Mouse (Mus musculus) intestine, postnatal 0 days (tissue): ENCODE results near the gene 3110040N11Rik. TPM values are rescaled to one million over a fixed set of nuclear protein-coding genes. Genes with fewer than 3 reads are reported as not detected.

Experiments used
- ATAC-seq: fragments of 200-750 bp; cut with Nextera tagmentation; 2 replicates; pipeline ENCODE4 v1.8.0; 2017; ENCODE audit warnings: mild to moderate bottlenecking, moderate TSS enrichment, moderate library complexity
- H3K27ac ChIP-seq: fragments of 300-500 bp; sonication (generic); 2 replicates; pipeline ENCODE4 v1.5.1; 2014; ENCODE audit warnings: mild to moderate bottlenecking, low read depth, low read length, moderate library complexity
- H3K27me3 ChIP-seq: fragments of 300-500 bp; sonication (generic); replicated peaks from 2 replicates; pipeline ENCODE4 v1.6.1; 2014; ENCODE audit warnings: low read length, mixed read lengths; ENCODE audit not compliant: control insufficient read depth, insufficient read depth
- H3K36me3 ChIP-seq: fragments of 300-500 bp; sonication (generic); 2 replicates; pipeline ENCODE4 v1.6.1; 2014; ENCODE audit warnings: mild to moderate bottlenecking, moderate library complexity; ENCODE audit not compliant: control insufficient read depth, insufficient read depth
- H3K4me1 ChIP-seq: fragments of 300-500 bp; sonication (generic); replicated peaks from 2 replicates; pipeline ENCODE4 v1.6.1; 2014; ENCODE audit warnings: antibody characterized with exemption, low read length, mixed read lengths; ENCODE audit not compliant: control insufficient read depth, insufficient read depth
- H3K4me2 ChIP-seq: fragments of 300-500 bp; sonication (generic); replicated peaks from 2 replicates; pipeline ENCODE4 v1.6.1; 2014; ENCODE audit warnings: low read depth, mild to moderate bottlenecking, moderate library complexity
- H3K4me3 ChIP-seq: fragments of 300-500 bp; sonication (generic); 2 replicates; pipeline ENCODE4 v1.5.1; 2014; ENCODE audit warnings: low read depth, low read length
- H3K9ac ChIP-seq: fragments of 300-500 bp; sonication (generic); 2 replicates; pipeline ENCODE4 v1.6.1; 2014; ENCODE audit warnings: mild to moderate bottlenecking, low read depth, low read length
- H3K9me3 ChIP-seq: fragments of 300-500 bp; sonication (generic); 2 replicates; pipeline ENCODE4 v1.6.1; 2016; ENCODE audit warnings: mixed run types; ENCODE audit not compliant: control insufficient read depth
- CTCF ChIP-seq: sonication (generic); IDR thresholded peaks from 2 replicates; pipeline ENCODE4 v1.5.1; 2016; ENCODE audit warnings: low read depth, mild to moderate bottlenecking, control low read depth, antibody characterized with exemption, moderate library complexity
- WGBS: fragments of 180-500 bp; shearing (Covaris S2); extraction: QIAGEN DNeasy Blood & Tissue Kit; methylation state at CpG from one replicate; pipeline ENCODE4 v1.1.7; 2014; 5-methylcytosine and 5-hydroxymethylcytosine counted together
- polyA plus RNA-seq: library from polyadenylated mRNA; unstranded; fragments of >200 nt; fragmentation: Nextera tagmentation; extraction: Ambion mirVana; gene quantifications from 2 replicates; pipeline ENCODE4 v1.2.1, GENCODE M21; 2015

Gene 3110040N11Rik
- polyA plus RNA-seq, 1 experiment from 2014 or later = 49.8 TPM

GRCm38 (mm10) chr7:81827806-81828667, 38.8 kb upstream of the 3110040N11Rik start:
- WGBS = 17% methylated on average over 17 of the region's 17 CpGs
- H3K4me2 ChIP-seq = peak overlapping the region; percentile 70
- H3K9me3 ChIP-seq = no peaks in the 10 kb centered on the region

GRCm38 (mm10) chr7:81825381-81825780, 36.1 kb upstream of the 3110040N11Rik start:
- H3K27ac ChIP-seq = no peak overlapping the region
- H3K27me3 ChIP-seq = no peaks in the 10 kb centered on the region
- H3K36me3 ChIP-seq = no peaks in the 10 kb centered on the region
- no peak overlapping the region for H3K4me3 ChIP-seq
- TF ChIP-seq CTCF = no peak
- 0 out of 2 replicates have a peak, but pooled peaks cover 14% of the 10 kb centered on the region for H3K4me1 ChIP-seq
- no peak overlapping the region for H3K9ac ChIP-seq
- peak overlapping the region; percentile 37 for H3K4me2 ChIP-seq
- no peak for ATAC-seq
- WGBS = 9% methylated on average over 3 of the region's 3 CpGs
- H3K9me3 ChIP-seq = no peaks in the 10 kb centered on the region

More at GRCm38 (mm10) chr7:81827806-81828667, 38.8 kb upstream of the 3110040N11Rik start:
- no peak for TF ChIP-seq CTCF
- Histone ChIP-seq H3K27me3 (no peaks in the 10 kb centered on the region), H3K4me3 (peak overlapping the region; percentile 69), H3K27ac (peak overlapping the region; percentile 91), H3K4me1 (0 out of 2 replicates have a peak, but pooled peaks cover 14% of the 10 kb centered on the region), H3K36me3 (no peaks in the 10 kb centered on the region), H3K9ac (peak overlapping the region; percentile 86)
- ATAC-seq = no peak

GRCm38 (mm10) chr7:81824906-81825305, 35.6 kb upstream of the 3110040N11Rik start:
- Histone ChIP-seq H3K27me3 (no peaks in the 10 kb centered on the region), H3K4me3 (no peak overlapping the region), H3K36me3 (no peaks in the 10 kb centered on the region), H3K9ac (no peak overlapping the region), H3K4me1 (0 out of 2 replicates have a peak, but pooled peaks cover 14% of the 10 kb centered on the region), H3K27ac (no peak overlapping the region), H3K9me3 (no peaks in the 10 kb centered on the region), H3K4me2 (no peak overlapping the region)
- 47% methylated on average over 3 of the region's 3 CpGs for WGBS
- TF ChIP-seq CTCF = no peak
- ATAC-seq = no peak

- Histone ChIP-seq H3K9ac (no peak overlapping the region), H3K36me3 (peaks cover 29% of the 10 kb centered on the region), H3K27ac (no peak overlapping the region), H3K4me3 (no peak overlapping the region), H3K4me1 (no peaks in the 10 kb centered on the region), H3K9me3 (no peaks in the 10 kb centered on the region), H3K4me2 (no peak overlapping the region), H3K27me3 (no peaks in the 10 kb centered on the region)
- TF ChIP-seq CTCF = no peak
- ATAC-seq = no peak
- 67% methylated on average over 5 of the region's 5 CpGs for WGBS
Measured at GRCm38 (mm10) chr7:81806067-81806466, 16.8 kb upstream of the 3110040N11Rik start.

- H3K4me2 ChIP-seq = peak overlapping the region; percentile 90
- no peaks in the 10 kb centered on the region for H3K9me3 ChIP-seq
- no peaks in the 10 kb centered on the region; the same call in 1 of the 2 replicates for H3K4me1 ChIP-seq
- H3K36me3 ChIP-seq = peaks cover 9% of the 10 kb centered on the region
- no peak for ATAC-seq
- peak overlapping the region; percentile 57 for H3K9ac ChIP-seq
- WGBS = 1% methylated on average over 5 of the region's 5 CpGs
- H3K27ac ChIP-seq = peak overlapping the region; percentile 95
- no peak for TF ChIP-seq CTCF
- peak overlapping the region; percentile 59 for H3K4me3 ChIP-seq
- H3K27me3 ChIP-seq = no peaks in the 10 kb centered on the region
Measured at GRCm38 (mm10) chr7:81788536-81788935, 742 bp downstream of the 3110040N11Rik start.

GRCm38 (mm10) chr7:81777667-81778218, 11.5 kb downstream of the 3110040N11Rik start:
- H3K27ac ChIP-seq = no peak overlapping the region
- no peaks in the 10 kb centered on the region for H3K4me1 ChIP-seq
- no peak overlapping the region for H3K9ac ChIP-seq
- peak; percentile 74 for TF ChIP-seq CTCF
- H3K9me3 ChIP-seq = 0 out of 2 replicates have a peak, but pooled peaks cover 3% of the 10 kb centered on the region
- no peak overlapping the region for H3K4me2 ChIP-seq
- no peak for ATAC-seq
- H3K4me3 ChIP-seq = no peak overlapping the region
- WGBS = 70% methylated on average over 10 of the region's 10 CpGs
- H3K36me3 ChIP-seq = peaks cover 28% of the 10 kb centered on the region
- no peaks in the 10 kb centered on the region for H3K27me3 ChIP-seq
